Mouse (Mus musculus) hindbrain, embryonic 16.5 days (tissue): ENCODE results near the gene Gm11037. TPM values are rescaled to one million over a fixed set of nuclear protein-coding genes. Genes with fewer than 3 reads are reported as not detected.
"Not testable (repeated sequence)": the region's sequence is repeated elsewhere in the genome, so short reads cannot be mapped to it uniquely, and the experiment has no call there.

Source experiments
- ATAC-seq: fragments of 200-750 bp; cut with Nextera tagmentation; 2 replicates; pipeline ENCODE4 v1.8.0; 2017; ENCODE audit warnings: moderate TSS enrichment, moderate library complexity
- H3K27ac ChIP-seq: fragments of 300-500 bp; sonication (generic); 2 replicates; pipeline ENCODE4 v1.5.1; 2014; ENCODE audit warnings: low read depth, mild to moderate bottlenecking, control low read depth, low read length, moderate library complexity
- H3K27me3 ChIP-seq: fragments of 300-500 bp; sonication (generic); replicated peaks from 2 replicates; pipeline ENCODE4 v1.6.1; 2014; ENCODE audit warnings: low read length; ENCODE audit not compliant: control insufficient read depth, insufficient read depth
- H3K36me3 ChIP-seq: fragments of 300-500 bp; sonication (generic); 2 replicates; pipeline ENCODE4 v1.6.1; 2014; ENCODE audit warnings: mild to moderate bottlenecking, low read length, moderate library complexity, mixed read lengths; ENCODE audit not compliant: control insufficient read depth, insufficient read depth
- H3K4me1 ChIP-seq: fragments of 300-500 bp; sonication (generic); 2 replicates; pipeline ENCODE4 v1.6.1; 2014; ENCODE audit warnings: low read depth, low read length; ENCODE audit not compliant: control insufficient read depth, insufficient read depth
- H3K4me2 ChIP-seq: fragments of 300-500 bp; sonication (generic); 2 replicates; pipeline ENCODE4 v1.6.1; 2014; ENCODE audit warnings: mild to moderate bottlenecking, low read length, control low read depth, moderate library complexity
- H3K4me3 ChIP-seq: fragments of 300-500 bp; sonication (generic); 2 replicates; pipeline ENCODE4 v1.5.1; 2014; ENCODE audit warnings: mild to moderate bottlenecking, low read length, control low read depth, moderate library complexity
- H3K9ac ChIP-seq: fragments of 300-500 bp; sonication (generic); 2 replicates; pipeline ENCODE4 v1.6.1; 2014; ENCODE audit warnings: low read depth, mild to moderate bottlenecking, control low read depth, low read length, moderate library complexity
- H3K9me3 ChIP-seq: fragments of 300-500 bp; sonication (generic); 2 replicates; pipeline ENCODE4 v1.6.1; 2014; ENCODE audit warnings: mild to moderate bottlenecking, low read length, moderate library complexity; ENCODE audit not compliant: control insufficient read depth
- WGBS: fragments of 180-500 bp; shearing (Covaris S2); extraction: QIAGEN DNeasy Blood & Tissue Kit; methylation state at CpG from one replicate; pipeline ENCODE4 v1.1.7; 2014; 5-methylcytosine and 5-hydroxymethylcytosine counted together
- polyA plus RNA-seq: library from polyadenylated mRNA; unstranded; fragments of >200 nt; fragmentation: Nextera tagmentation; extraction: Ambion mirVana; gene quantifications from 2 replicates; pipeline ENCODE4 v1.2.1, GENCODE M21; 2015

The Gm11037 gene
- polyA plus RNA-seq, 1 experiment from 2014 or later, result not detected

DNA sequence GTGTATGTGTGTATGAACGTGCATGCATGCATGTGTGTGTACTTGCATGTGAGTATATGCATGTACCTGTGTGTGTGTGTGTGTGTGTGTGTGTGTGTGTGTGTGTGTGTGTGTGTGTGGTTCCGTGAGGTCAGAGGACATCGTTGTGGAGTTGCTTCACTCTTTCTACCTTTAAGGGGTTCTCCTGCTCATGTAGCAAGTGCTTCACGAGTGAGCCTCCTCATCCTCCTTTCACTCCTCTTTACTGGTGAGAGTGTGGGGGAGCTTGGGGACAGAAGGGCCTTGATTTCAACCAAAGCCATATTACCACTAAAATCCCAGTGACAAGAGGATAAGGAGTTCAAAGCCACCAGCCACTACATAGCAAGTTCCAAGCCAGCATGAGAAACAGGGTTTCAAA lies 36.2 kb upstream of the Gm11037 start:
- WGBS, result 77% methylated on average over 4 of the region's 4 CpGs

DNA sequence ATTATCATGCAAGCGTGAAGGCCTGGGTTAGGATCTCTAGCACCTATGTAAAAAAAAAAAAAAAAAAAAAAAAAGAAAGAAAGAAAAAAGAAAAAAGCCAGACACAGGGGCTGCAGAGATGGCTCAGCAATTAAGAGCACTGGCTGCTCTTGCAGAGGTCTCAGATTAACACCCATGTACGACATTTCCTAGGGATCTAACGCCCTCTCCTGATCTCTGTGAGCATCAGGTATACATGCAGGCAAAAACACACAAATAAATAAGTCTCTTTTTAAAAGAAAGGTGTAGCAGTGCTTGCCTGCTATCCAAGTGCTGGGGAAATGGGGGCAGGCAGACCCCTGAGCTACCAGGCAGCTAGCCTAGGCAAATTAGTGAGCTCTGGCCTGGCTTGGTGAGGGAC lies 31.8 kb upstream of the Gm11037 start:
- Histone ChIP-seq H3K4me3 (no peak overlapping the region), H3K4me1 (no peaks in the 10 kb centered on the region), H3K9ac (no peak overlapping the region), H3K4me2 (no peak overlapping the region), H3K9me3 (no peaks in the 10 kb centered on the region), H3K36me3 (no peaks in the 10 kb centered on the region), H3K27ac (no peak overlapping the region), H3K27me3 (no peaks in the 10 kb centered on the region)
- 57% methylated on average over 3 of the region's 3 CpGs for WGBS
- ATAC-seq, result no peak

More for the DNA sequence above, 36.2 kb upstream of the Gm11037 start:
- H3K36me3 ChIP-seq, result no peaks in the 10 kb centered on the region
- no peak overlapping the region for H3K9ac ChIP-seq
- no peak overlapping the region for H3K4me3 ChIP-seq
- H3K9me3 ChIP-seq, result no peaks in the 10 kb centered on the region
- H3K27ac ChIP-seq, result no peak overlapping the region
- no peaks in the 10 kb centered on the region for H3K4me1 ChIP-seq
- ATAC-seq, result no peak
- no peak overlapping the region for H3K4me2 ChIP-seq
- no peaks in the 10 kb centered on the region for H3K27me3 ChIP-seq

DNA sequence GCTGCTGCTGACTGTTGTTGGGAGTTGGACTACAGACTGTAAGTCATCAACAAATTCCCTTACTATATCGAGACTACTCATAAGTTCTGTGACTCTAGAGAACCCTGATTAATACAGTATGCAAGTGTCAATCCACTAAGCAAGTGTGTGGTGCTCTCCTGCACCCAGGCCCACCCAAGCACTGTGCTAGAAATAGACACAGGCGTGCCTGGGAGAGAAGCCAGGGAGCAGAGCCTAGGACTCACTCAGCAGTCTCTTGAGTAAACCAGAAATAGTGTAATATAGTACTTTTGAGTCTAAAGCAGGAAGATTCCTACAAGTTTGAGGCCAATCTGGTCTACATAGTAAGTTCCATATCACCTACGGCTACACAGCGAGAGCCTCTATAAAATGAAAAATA lies 29.3 kb upstream of the Gm11037 start:
- H3K9ac ChIP-seq, result no peak overlapping the region
- no peaks in the 10 kb centered on the region for H3K4me1 ChIP-seq
- no peaks in the 10 kb centered on the region for H3K9me3 ChIP-seq
- 84% methylated on average over 4 of the region's 4 CpGs for WGBS
- no peak for ATAC-seq
- H3K27me3 ChIP-seq, result no peaks in the 10 kb centered on the region
- H3K4me2 ChIP-seq, result no peak overlapping the region
- no peaks in the 10 kb centered on the region for H3K36me3 ChIP-seq
- H3K27ac ChIP-seq, result no peak overlapping the region
- no peak overlapping the region for H3K4me3 ChIP-seq

DNA sequence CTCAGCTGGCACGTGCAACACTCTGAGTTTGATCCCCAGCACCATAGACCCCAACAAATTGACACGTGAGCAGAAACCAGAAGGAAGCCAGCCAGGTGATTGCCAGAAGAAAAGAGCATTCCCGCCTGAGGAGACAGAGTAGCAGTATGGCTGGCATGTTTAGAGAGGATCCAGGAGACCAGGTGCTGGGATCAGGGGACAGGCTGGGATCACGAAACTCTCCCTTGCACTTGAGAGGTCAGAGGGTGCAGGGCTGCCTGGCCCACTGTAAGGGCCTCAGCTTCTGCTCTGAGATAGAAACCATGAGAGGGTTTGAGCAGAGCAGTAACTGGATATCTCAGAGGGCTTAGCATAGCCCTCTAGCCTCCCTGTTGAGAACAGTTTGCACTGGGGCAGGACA lies 28.2 kb upstream of the Gm11037 start:
- 72% methylated on average over 4 of the region's 4 CpGs for WGBS
- not testable (repeated sequence) for H3K27me3 ChIP-seq, H3K9ac ChIP-seq, H3K4me3 ChIP-seq, H3K9me3 ChIP-seq, ATAC-seq, H3K36me3 ChIP-seq, H3K4me2 ChIP-seq, H3K4me1 ChIP-seq, H3K27ac ChIP-seq

DNA sequence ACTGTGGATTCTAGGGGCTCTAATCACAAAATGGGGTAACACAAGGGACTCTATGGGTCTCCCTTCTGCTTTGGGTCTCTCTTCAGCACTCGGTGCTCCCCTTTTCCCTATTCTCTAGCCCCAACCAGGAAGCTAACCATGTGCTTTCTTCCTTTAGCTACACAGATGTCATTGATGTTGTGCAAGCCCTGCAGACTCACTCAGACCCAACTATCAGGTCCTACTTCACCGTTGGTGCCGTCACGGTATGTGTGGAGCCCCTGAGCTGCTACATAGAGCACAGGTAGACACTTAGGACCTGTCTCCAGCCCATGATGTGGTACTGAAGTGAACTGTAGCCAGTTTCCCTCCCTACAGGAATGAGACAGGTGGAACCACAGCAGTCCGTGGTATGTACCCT lies 27.3 kb upstream of the Gm11037 start:
- Histone ChIP-seq H3K9ac (no peak overlapping the region), H3K27me3 (no peaks in the 10 kb centered on the region), H3K4me2 (no peak overlapping the region), H3K27ac (no peak overlapping the region), H3K36me3 (no peaks in the 10 kb centered on the region), H3K9me3 (no peaks in the 10 kb centered on the region), H3K4me1 (no peaks in the 10 kb centered on the region), H3K4me3 (no peak overlapping the region)
- WGBS, result 93% methylated on average over 5 of the region's 5 CpGs
- no peak for ATAC-seq

DNA sequence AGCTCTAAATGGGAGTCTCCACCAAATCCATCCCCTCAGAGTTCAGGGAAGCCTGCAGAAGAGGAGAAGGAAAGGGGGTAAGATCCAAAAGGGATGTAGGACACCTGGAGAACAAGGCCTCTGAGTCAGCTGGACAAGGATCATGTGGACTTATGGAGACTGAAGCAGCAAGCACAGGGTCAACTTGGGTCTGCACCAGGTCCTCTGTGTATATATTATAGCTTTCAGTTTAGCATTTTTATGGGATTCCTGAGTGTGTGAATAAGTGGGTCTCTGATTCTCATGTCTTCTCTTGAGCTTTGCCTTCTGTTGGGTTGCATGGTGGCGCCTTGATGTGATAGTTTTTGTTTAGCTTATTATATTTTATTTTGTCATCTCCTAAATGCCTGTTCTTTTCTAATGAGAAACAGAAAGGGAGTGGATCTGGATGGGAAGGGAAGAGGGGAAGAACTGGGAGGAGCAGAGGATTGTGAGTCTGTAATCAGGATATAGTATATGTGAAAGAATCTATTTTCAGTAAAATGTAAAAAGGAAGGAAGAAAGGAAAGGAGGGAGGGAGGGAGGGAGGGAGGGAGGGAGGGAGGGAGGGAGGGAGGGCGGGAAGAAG lies 14.2 kb upstream of the Gm11037 start:
- no peak overlapping the region for H3K4me2 ChIP-seq
- no peaks in the 10 kb centered on the region for H3K9me3 ChIP-seq
- no peaks in the 10 kb centered on the region for H3K27me3 ChIP-seq
- no peak overlapping the region for H3K27ac ChIP-seq
- no peak overlapping the region for H3K9ac ChIP-seq
- no peaks in the 10 kb centered on the region for H3K36me3 ChIP-seq
- 77% methylated on average over 2 of the region's 2 CpGs for WGBS
- ATAC-seq, result no peak
- no peaks in the 10 kb centered on the region for H3K4me1 ChIP-seq
- H3K4me3 ChIP-seq, result no peak overlapping the region

DNA sequence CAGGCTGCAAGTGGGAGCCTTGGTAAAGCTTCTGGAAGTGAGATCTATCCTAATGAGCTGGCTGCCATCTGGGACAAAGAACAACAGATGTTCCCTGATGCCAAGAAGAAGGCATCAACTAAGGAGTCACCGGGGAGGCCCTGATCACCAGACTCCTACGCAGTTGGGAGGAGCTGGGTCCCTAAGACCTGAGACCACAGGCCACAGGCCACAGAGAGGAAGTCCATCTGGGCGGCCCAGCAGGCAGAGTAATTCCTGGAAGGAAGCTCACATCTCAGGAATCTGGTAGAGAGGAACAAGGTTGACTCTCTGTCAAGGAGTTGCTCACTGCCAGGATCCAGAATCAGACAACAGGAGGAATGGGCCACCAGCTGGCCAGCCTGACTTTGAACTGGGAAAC lies 9.1 kb upstream of the Gm11037 start:
- H3K27me3 ChIP-seq, result no peaks in the 10 kb centered on the region
- no peak for ATAC-seq
- no peak overlapping the region for H3K9ac ChIP-seq
- H3K27ac ChIP-seq, result no peak overlapping the region
- 76% methylated on average over 3 of the region's 3 CpGs for WGBS
- peaks cover 7% of the 10 kb centered on the region for H3K4me1 ChIP-seq
- H3K4me3 ChIP-seq, result no peak overlapping the region
- H3K9me3 ChIP-seq, result no peaks in the 10 kb centered on the region
- no peak overlapping the region for H3K4me2 ChIP-seq
- H3K36me3 ChIP-seq, result no peaks in the 10 kb centered on the region

DNA sequence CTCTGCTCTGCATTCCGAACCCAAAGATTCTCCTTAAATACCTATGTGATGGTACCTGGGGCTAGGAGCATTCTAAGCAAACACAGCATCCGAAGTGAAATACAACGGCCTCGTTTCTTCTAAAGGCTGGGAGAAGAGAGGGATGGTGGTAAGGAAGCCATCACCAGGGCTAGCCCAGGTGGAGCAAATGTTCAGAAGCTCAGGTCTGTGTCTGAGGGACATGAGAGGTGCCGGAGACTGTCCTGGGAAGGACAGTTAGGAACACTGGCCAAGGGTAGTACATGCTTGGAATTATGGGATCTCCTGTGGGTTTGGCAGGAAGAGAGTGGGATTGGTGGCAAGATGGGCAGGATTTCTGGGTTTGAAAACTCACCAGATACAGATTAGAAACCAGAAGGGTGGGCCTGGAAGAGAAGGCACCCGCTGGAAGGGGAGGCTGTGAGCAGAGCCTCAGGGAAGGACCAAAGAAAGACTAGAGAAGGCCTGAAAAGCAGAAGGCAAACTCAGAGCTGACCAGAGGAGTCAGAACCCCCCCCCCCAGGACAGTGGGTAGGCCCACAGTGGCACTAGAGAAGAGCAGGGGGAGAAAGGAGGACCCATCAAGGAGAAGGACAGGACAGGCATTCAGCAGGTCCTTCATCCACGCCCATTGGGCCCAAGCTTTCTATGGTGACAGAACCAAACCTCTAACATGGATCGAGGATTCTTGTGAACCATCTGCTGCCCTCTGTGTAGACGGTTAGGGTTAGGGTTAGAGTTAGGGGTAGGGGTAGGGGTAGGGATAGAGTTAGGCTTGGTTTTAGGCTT lies 7.9 kb upstream of the Gm11037 start:
- 96% methylated on average over 9 of the region's 9 CpGs for WGBS
- Histone ChIP-seq H3K9ac (no peak overlapping the region), H3K4me2 (no peak overlapping the region), H3K27me3 (no peaks in the 10 kb centered on the region), H3K9me3 (no peaks in the 10 kb centered on the region), H3K4me1 (peaks cover 7% of the 10 kb centered on the region), H3K27ac (no peak overlapping the region), H3K4me3 (no peak overlapping the region), H3K36me3 (no peaks in the 10 kb centered on the region)
- no peak for ATAC-seq

DNA sequence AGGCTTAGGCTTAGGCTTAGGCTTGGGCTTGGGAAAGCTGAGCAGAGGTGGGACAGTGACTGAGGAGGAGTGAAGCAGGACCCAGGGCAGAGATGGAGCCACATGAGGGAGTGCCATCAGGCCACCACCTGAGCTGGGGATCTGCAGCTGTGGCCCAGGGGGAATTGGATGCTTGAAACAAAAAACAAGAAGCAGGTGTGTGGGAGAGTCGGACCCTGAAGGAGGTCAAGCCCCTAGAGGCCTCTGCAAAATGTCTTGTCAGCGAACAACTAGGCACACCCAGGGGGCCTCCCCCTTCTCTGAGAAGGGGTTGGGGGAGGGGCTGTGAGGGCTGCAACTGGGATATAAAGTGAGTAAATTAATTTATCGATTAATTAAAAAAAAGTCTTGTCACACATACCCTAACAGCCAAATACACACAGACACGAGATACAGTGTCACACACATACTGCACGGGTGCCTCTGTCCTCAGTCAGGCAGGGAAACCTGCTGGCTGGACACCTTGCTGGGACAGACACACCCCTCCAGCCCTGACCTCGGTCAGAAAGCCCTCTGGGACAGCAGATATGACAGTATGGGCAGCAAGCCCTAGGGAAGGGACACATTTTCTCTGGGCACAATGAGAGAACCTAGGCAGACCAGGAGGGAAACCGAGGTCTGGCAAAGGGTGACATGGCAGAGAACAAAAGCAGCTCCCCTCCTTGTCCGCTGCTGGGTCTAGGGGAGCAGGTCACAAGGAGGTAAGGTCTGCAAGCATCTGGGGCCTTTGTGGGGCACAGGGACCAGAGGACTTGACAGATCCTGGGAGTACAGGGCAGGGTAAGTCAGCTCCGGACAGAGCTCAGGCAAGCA lies 7.1 kb upstream of the Gm11037 start:
- Histone ChIP-seq H3K36me3 (no peaks in the 10 kb centered on the region), H3K27me3 (no peaks in the 10 kb centered on the region), H3K4me2 (no peak overlapping the region), H3K9me3 (no peaks in the 10 kb centered on the region), H3K4me3 (no peak overlapping the region), H3K9ac (no peak overlapping the region; the same call in 1 of the 2 replicates), H3K4me1 (peaks cover 7% of the 10 kb centered on the region), H3K27ac (no peak overlapping the region)
- 47% methylated on average over 9 of the region's 9 CpGs for WGBS
- no peak for ATAC-seq
